8 mouse cellular contexts compared by ENCODE assay signal in the genomic region with DNA sequence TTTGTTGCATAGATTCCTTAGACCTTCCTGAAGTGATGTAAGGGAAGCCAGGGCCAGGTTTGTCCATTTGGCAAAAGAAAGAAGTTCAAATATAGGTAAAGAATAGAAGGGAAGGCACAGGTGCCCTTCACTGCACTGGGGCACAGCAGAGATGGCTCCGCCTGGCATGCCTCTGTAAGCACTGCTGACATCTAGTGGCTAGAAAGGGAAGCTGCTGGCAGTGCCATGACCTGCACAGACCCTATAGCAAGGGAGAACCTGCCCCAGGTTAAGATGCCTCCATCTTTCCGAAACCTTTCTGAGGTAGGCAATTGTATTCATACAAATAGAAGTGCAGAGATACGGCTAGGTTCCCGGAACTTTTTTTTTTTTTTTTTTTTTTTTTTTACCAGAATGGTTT. TPM values are rescaled to one million over a fixed set of nuclear protein-coding genes. Genes with fewer than 3 reads are reported as not detected.
DNase-seq lines count a peak whose midpoint lies in the region; ATAC-seq and TF ChIP-seq lines count a peak whose summit lies in the region.

No protein-coding gene starts in this region.

- TF ChIP-seq CTCF in kidney, postnatal 0 days (IDR thresholded peaks at IDR 0.05; ENCODE audit: low read depth): peak; percentile 81
- peak; percentile 81 for TF ChIP-seq CTCF in lung, embryonic 14.5 days (IDR thresholded peaks at IDR 0.05; ENCODE audit: low read depth)

- no peak overlapping the region for H3K27ac ChIP-seq in forebrain, embryonic 11.5 days (ENCODE audit: low read depth, low read length)
- no peak overlapping the region for H3K27ac ChIP-seq in forebrain, embryonic 12.5 days
- H3K27ac ChIP-seq in kidney, postnatal 0 days: no peak overlapping the region
- H3K27ac ChIP-seq in lung, embryonic 14.5 days (ENCODE audit: low read depth): no peak overlapping the region

- no peaks in the 10 kb centered on the region for H3K27me3 ChIP-seq in forebrain, embryonic 11.5 days (ENCODE audit: control insufficient read depth, insufficient read depth, low read length)
- no peaks in the 10 kb centered on the region for H3K27me3 ChIP-seq in forebrain, embryonic 12.5 days
- no peaks in the 10 kb centered on the region for H3K27me3 ChIP-seq in kidney, postnatal 0 days (ENCODE audit: insufficient read depth, low read length)
- no peaks in the 10 kb centered on the region for H3K27me3 ChIP-seq in lung, embryonic 14.5 days (ENCODE audit: insufficient read depth, low read length)

- no peaks in the 10 kb centered on the region; the same call in 1 of the 2 replicates for H3K36me3 ChIP-seq in forebrain, embryonic 11.5 days (ENCODE audit: control insufficient read depth, insufficient read depth, low read length)
- H3K36me3 ChIP-seq in forebrain, embryonic 12.5 days (replicated peaks): peaks cover 21% of the 10 kb centered on the region
- peaks cover 11% of the 10 kb centered on the region; the same call in 1 of the 2 replicates for H3K36me3 ChIP-seq in kidney, postnatal 0 days (ENCODE audit: insufficient read depth, low read length)
- H3K36me3 ChIP-seq in lung, embryonic 14.5 days (ENCODE audit: insufficient read depth): peaks cover 40% of the 10 kb centered on the region

- ATAC-seq in forebrain, embryonic 11.5 days (replicated peaks; ENCODE audit: low FRiP score): no peak
- no peak for ATAC-seq in forebrain, embryonic 12.5 days (ENCODE audit: low FRiP score)
- ATAC-seq in kidney, postnatal 0 days (replicated peaks; ENCODE audit: low FRiP score, low read depth): 0 out of 2 replicates have a peak, but pooled peaks have one; percentile 66
- peak; percentile 76; the same call in 1 of the 2 replicates for ATAC-seq in lung, embryonic 14.5 days (ENCODE audit: insufficient read depth)

- 69% methylated on average over 4 of the region's 4 CpGs for WGBS in forebrain, embryonic 11.5 days
- WGBS in forebrain, embryonic 12.5 days: 74% methylated on average over 4 of the region's 4 CpGs
- WGBS in kidney, postnatal 0 days: 82% methylated on average over 4 of the region's 4 CpGs
- WGBS in lung, embryonic 14.5 days: 80% methylated on average over 4 of the region's 4 CpGs

- H3K9ac ChIP-seq in forebrain, embryonic 11.5 days (ENCODE audit: low read length): no peak overlapping the region
- H3K9ac ChIP-seq in forebrain, embryonic 12.5 days: no peak overlapping the region
- no peak overlapping the region for H3K9ac ChIP-seq in kidney, postnatal 0 days (ENCODE audit: low read depth, low read length)
- H3K9ac ChIP-seq in lung, embryonic 14.5 days: no peak overlapping the region

- no peak overlapping the region for H3K4me3 ChIP-seq in forebrain, embryonic 11.5 days (ENCODE audit: low read depth, low read length)
- H3K4me3 ChIP-seq in forebrain, embryonic 12.5 days (replicated peaks): no peak overlapping the region
- no peak overlapping the region for H3K4me3 ChIP-seq in kidney, postnatal 0 days (replicated peaks; ENCODE audit: low read depth, low read length)
- H3K4me3 ChIP-seq in lung, embryonic 14.5 days (ENCODE audit: low read depth, low read length): no peak overlapping the region

- DNase-seq in forebrain, embryonic 11.5 days (ENCODE audit: low spot score): peak; percentile 69
- peak; percentile 76 for DNase-seq in CD4-positive, CD25-positive, alpha-beta regulatory T cell, adult 2 months (ENCODE audit: low read depth, low spot score)
- DNase-seq in c-Kit-negative CD71-positive TER-119-positive erythroid progenitor cells, embryonic 14.5 days (ENCODE audit: low read depth, low spot score): peak; percentile 15
- peak; percentile 69 for DNase-seq in gastrocnemius, adult 18-20 months (ENCODE audit: low spot score)
- peak; percentile 74 for DNase-seq in kidney, postnatal 0 days (ENCODE audit: low spot score)
- DNase-seq in lung, embryonic 14.5 days: peak; percentile 77
- peak; percentile 28 for DNase-seq in retina, postnatal 7 days (ENCODE audit: low read depth, low spot score)

- H3K4me1 ChIP-seq in forebrain, embryonic 11.5 days (replicated peaks; ENCODE audit: control insufficient read depth, insufficient read depth, low read length): no peaks in the 10 kb centered on the region
- no peaks in the 10 kb centered on the region for H3K4me1 ChIP-seq in forebrain, embryonic 12.5 days
- H3K4me1 ChIP-seq in kidney, postnatal 0 days (replicated peaks; ENCODE audit: insufficient read depth, low read length): no peaks in the 10 kb centered on the region
- no peaks in the 10 kb centered on the region for H3K4me1 ChIP-seq in lung, embryonic 14.5 days (ENCODE audit: insufficient read depth)

- H3K9me3 ChIP-seq in forebrain, embryonic 11.5 days (ENCODE audit: control insufficient read depth, low read length): no peaks in the 10 kb centered on the region
- no peaks in the 10 kb centered on the region for H3K9me3 ChIP-seq in forebrain, embryonic 12.5 days
- no peaks in the 10 kb centered on the region for H3K9me3 ChIP-seq in kidney, postnatal 0 days (replicated peaks; ENCODE audit: low read length)
- no peaks in the 10 kb centered on the region for H3K9me3 ChIP-seq in lung, embryonic 14.5 days (ENCODE audit: low read depth, low read length)

- H3K4me2 ChIP-seq in forebrain, embryonic 11.5 days (ENCODE audit: low read depth, low read length, severe bottlenecking): no peak overlapping the region
- H3K4me2 ChIP-seq in forebrain, embryonic 12.5 days: no peak overlapping the region
- H3K4me2 ChIP-seq in kidney, postnatal 0 days (ENCODE audit: low read length): no peak overlapping the region
- no peak overlapping the region for H3K4me2 ChIP-seq in lung, embryonic 14.5 days

RNA-seq across cellular contexts. Expression of gene Adcy7, which starts 27.9 kb away (rescaled TPM):
- polyA plus RNA-seq in forebrain, embryonic 11.5 days (2014; fragmentation: Nextera tagmentation; extraction: Ambion mirVana): 3.0 and 3.4 TPM in 2 replicates
- 2.2 and 2.5 TPM in 2 replicates for polyA plus RNA-seq in forebrain, embryonic 12.5 days (2016; fragmentation: Nextera tagmentation; extraction: Ambion mirVana)
- 1 to 10 TPM; 1.9 to 3.2 TPM for total RNA-seq in gastrocnemius, adult 18-20 months (2021)
- polyA plus RNA-seq in kidney, postnatal 0 days (2015; fragmentation: Nextera tagmentation; extraction: Ambion mirVana): 4.3 TPM in 2 replicates
- polyA plus RNA-seq in lung, embryonic 14.5 days (2014; fragmentation: Nextera tagmentation; extraction: Ambion mirVana): 11.3 and 12.4 TPM in 2 replicates

RNA-seq across cellular contexts. Expression of gene Tent4b, which starts 45.3 kb away (rescaled TPM):
- 12.1 and 12.5 TPM in 2 replicates for polyA plus RNA-seq in forebrain, embryonic 11.5 days (2014; fragmentation: Nextera tagmentation; extraction: Ambion mirVana)
- polyA plus RNA-seq in forebrain, embryonic 12.5 days (2016; fragmentation: Nextera tagmentation; extraction: Ambion mirVana): 11.2 and 12.7 TPM in 2 replicates
- 10 to 100 TPM; 13.0 to 15.3 TPM for total RNA-seq in gastrocnemius, adult 18-20 months (2021)
- 7.3 and 7.6 TPM in 2 replicates for polyA plus RNA-seq in kidney, postnatal 0 days (2015; fragmentation: Nextera tagmentation; extraction: Ambion mirVana)
- 14.5 and 16.1 TPM in 2 replicates for polyA plus RNA-seq in lung, embryonic 14.5 days (2014; fragmentation: Nextera tagmentation; extraction: Ambion mirVana)

Comparison
In these comparisons a context has a peak if more than half of its experiments do, and no peak if none do; other contexts are left out.
1. ATAC-seq: peak in kidney, postnatal 0 days (single experiment) and lung, embryonic 14.5 days (single experiment); none in forebrain, embryonic 11.5 days (single experiment) and forebrain, embryonic 12.5 days (single experiment).
2. DNase-seq: peak in every context shown above with its lines; median percentile 77 in lung, embryonic 14.5 days; 76 in CD4-positive, CD25-positive, alpha-beta regulatory T cell, adult 2 months; 74 in kidney, postnatal 0 days; 69 in forebrain, embryonic 11.5 days; 69 in gastrocnemius, adult 18-20 months; 28 in retina, postnatal 7 days; 15 in c-Kit-negative CD71-positive TER-119-positive erythroid progenitor cells, embryonic 14.5 days.